Mouse (Mus musculus) adrenal gland, adult 18-20 months (tissue): ENCODE measurements around the gene Rhox7b. TPM values are rescaled to one million over a fixed set of nuclear protein-coding genes. Genes with fewer than 3 reads are reported as not detected.
"Not testable (repeated sequence)": the region's sequence is repeated elsewhere in the genome, so short reads cannot be mapped to it uniquely, and the experiment has no call there.

Experiments
- DNase-seq, 2 experiments: peaks; one replicate each; pipeline ENCODE4 v3.0.0; 2021 to 2022; ENCODE audit warnings: low spot score in 2 of 2
- long read RNA-seq, 2 experiments: library from polyadenylated mRNA; stranded (forward); transcript quantifications; one replicate each; pipeline ENCODE4 v2.0.0; 2021
- total RNA-seq, 2 experiments: library from RNA; stranded (reverse); gene quantifications; 1 replicate in 1 of 2; 2 replicates in 1 of 2; pipeline ENCODE4 v1.2.3; 2021

Rhox7b gene
- total RNA-seq, result not detected
- long read RNA-seq, experiment 1, result 0 reads
- long read RNA-seq, experiment 2, result 0 reads

DNA sequence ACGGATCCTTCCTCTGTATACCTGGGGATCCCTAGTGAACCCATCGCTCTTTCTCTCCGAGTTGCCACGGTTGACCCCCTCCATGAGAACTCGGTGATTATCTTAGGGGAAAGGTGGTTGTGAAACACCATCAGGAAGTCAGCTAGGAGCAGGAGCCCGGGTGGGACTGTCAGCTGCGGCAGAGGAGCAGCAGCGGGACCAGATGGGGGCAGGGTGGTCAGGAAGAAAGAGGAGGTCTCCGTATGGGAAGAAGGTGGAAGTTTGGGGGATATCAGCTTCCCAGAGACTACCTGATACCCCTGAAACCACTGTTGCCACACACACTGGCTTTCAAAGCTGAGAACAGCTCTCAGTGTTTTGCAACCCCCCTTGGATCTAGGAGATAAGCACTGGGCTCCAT lies at the start of gene Rhox7b:
Rhox7b (minus strand) TSS at position 101 of the 400 bp plus-strand sequence.
- not testable (repeated sequence) for DNase-seq

DNA sequence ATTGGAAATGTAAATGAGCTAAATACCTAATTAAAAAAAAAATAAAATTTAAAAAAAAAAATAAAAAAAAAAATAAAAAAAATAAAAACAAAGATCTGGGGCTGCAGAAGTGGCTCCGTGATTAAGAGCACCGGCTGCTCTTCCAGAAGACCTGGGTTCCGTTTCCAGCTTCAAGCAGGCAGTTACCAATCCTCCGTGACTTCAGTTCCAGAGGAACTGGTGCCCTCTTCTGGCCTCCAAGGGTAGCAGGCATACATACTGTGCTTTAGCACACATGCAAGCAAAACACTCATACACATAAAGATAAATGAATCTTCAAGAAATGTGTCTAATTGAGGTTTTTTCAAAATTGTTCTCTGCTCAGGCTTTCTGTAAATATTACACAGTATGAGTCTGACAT lies 19.3 kb upstream of the Rhox7b start:
- no peak for DNase-seq

DNA sequence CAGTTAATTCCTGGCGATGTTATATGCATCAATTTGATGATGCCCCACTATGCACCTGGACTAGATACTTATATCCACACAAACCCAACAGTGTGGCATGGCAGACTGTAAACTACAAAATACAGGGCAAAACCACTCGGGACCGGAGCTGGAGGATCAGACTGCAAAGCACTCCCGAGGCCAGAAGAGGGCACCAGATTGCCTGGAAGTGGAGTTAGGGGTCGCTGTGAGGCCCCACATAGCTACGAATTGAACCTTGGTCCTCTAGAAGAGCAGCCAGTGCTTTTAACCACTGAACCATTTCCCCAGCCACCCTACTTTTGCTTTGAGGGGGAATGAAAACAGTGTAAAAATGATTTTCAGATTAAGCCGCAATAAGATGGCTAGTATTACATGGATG lies 11.5 kb upstream of the Rhox7b start:
- DNase-seq, result no peak

DNA sequence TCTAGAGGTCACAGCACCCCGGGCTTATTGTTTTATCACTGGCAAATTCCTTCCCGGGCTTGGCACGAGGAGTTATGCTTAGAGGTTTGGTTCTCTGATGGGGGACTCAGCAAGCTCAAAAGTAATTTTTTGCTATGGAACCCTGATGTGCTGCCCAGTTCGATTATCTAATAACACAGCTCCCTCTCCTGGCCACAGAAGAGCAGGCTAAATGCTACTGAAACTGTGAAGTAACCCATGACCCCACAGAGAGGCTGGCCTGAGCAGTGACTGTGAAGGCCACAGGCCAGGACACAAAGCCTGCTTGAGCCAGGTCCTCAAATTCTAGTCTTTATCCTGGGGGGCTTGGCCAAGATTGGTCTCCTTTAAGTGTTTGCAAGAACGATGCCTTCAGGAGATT lies 6.7 kb upstream of the Rhox7b start:
- DNase-seq, result no peak

DNA sequence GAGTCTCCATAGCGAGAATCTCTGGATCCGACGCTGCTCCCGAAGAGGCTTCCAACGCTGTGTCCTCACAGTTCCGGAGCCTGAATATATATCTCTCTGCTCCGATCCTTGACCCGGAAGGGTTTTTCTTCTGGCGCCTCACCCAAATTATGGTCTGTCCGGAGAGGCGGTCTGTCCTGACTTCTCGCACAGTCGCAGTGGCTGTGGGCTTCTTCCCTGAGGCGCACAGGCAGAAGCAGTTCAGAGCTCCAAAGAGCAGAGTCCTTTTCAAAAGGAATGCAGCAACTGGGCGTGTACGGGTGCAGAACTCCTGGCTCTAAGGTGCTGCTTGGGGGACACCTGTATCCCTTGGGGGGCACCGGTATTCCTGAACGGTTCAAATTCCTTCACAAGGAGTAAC lies 4.6 kb upstream of the Rhox7b start, which contains the start of gene Rhox9:
Rhox9 (minus strand) TSS at position 101 of the 400 bp plus-strand sequence.
- DNase-seq, result not testable (repeated sequence)

DNA sequence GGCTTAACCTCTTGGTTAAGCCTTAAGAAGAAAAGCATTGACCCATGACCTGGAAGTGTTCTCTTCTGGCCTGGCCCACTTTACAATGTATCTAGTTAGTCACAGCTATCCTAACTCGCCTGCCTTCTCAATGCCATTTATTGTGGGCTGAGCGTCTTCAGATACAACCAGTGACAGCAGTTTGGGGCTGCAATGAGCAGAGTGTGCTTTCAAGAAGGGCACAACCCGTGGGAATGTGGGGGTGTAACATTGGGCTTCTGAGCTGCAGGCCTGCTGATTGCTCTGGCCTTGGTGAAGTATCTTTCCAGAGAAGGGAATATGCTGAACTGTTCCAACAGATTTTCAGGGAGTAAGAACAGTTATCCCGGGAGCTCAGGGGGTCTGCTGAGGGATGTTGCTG lies 18.2 kb downstream of the Rhox7b start, which contains the start of gene Rhox8:
Rhox8 (minus strand) TSS at position 101 of the 400 bp plus-strand sequence.
- no peak for DNase-seq

DNA sequence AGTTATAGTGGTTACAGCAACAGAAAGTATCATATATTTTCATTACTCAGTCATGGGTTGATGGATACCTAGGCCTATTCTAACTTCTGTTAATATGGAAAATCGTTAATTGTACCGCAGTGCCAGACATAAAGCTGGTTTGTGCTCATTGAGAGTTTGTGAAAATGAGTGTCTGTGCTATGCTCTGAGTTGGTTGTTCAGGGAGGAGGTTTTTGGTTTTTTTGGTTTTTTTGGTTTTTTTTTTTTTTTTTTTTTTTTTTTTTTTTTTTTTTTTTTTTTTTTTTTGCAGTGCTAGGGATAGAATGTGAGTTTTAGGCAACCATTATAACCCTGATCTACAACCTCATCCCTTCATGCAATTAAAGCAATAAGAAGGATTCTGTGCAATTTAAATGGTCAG lies 25.4 kb downstream of the Rhox7b start:
- no peak for DNase-seq

Other genes starting within 250 kb of the Rhox7b start
- not detected for gene Rhox4g, start 245.9 kb downstream of the Rhox7b start, total RNA-seq
- not detected for gene Rhox3h, start 228.5 kb downstream of the Rhox7b start, total RNA-seq
- gene Rhox2h, start 224.0 kb downstream of the Rhox7b start, total RNA-seq, result not detected
- not detected for gene Rhox5, start 92.4 kb downstream of the Rhox7b start, total RNA-seq
- gene Rhox6, start 70.3 kb downstream of the Rhox7b start, total RNA-seq, result not detected
- not detected for gene Rhox7a, start 65.5 kb downstream of the Rhox7b start, total RNA-seq
- not detected for gene Rhox8, start 18.3 kb downstream of the Rhox7b start, total RNA-seq
- not detected for gene Rhox9, start 4.5 kb upstream of the Rhox7b start, total RNA-seq
- gene Btg1-ps1, start 121.6 kb upstream of the Rhox7b start, total RNA-seq, result not detected
- not detected for gene Btg1-ps2, start 145.9 kb upstream of the Rhox7b start, total RNA-seq
- not detected for gene Rhox10, start 169.2 kb upstream of the Rhox7b start, total RNA-seq
- not detected for gene Rhox11, start 187.9 kb upstream of the Rhox7b start, total RNA-seq
- not detected for gene Rhox12, start 213.7 kb upstream of the Rhox7b start, total RNA-seq
- not detected for gene Rhox13, start 224.0 kb upstream of the Rhox7b start, total RNA-seq